Mouse (Mus musculus) ES-Bruce4 (cell line): ENCODE data around the gene Sox5. TPM values are rescaled to one million over a fixed set of nuclear protein-coding genes. Genes with fewer than 3 reads are reported as not detected.

ENCODE experiments used
- H3K27ac ChIP-seq: 2 replicates; pipeline ENCODE4 v1.5.1; 2012; ENCODE audit warnings: low read length, inconsistent platforms; ENCODE audit not compliant: insufficient read depth
- H3K27me3 ChIP-seq: 2 replicates; pipeline ENCODE4 v1.6.1; 2012; ENCODE audit warnings: mild to moderate bottlenecking, low read length, inconsistent platforms; ENCODE audit not compliant: control insufficient read depth, poor library complexity, insufficient read depth, severe bottlenecking
- H3K36me3 ChIP-seq: 2 replicates; pipeline ENCODE4 v1.6.1; 2012; ENCODE audit warnings: inconsistent platforms, mild to moderate bottlenecking, low read length, moderate library complexity; ENCODE audit not compliant: control insufficient read depth, poor library complexity, insufficient read depth, severe bottlenecking
- H3K4me1 ChIP-seq: one replicate; pipeline ENCODE4 v1.8.1; 2011; ENCODE audit warnings: low read length; ENCODE audit not compliant: control insufficient read depth, insufficient read depth
- H3K4me3 ChIP-seq: 2 replicates; pipeline ENCODE4 v1.5.1; 2011; ENCODE audit warnings: low read depth, mild to moderate bottlenecking, low read length
- H3K9ac ChIP-seq: 2 replicates; pipeline ENCODE4 v1.6.1; 2012; ENCODE audit warnings: low read depth, mild to moderate bottlenecking, inconsistent platforms; ENCODE audit not compliant: poor library complexity, severe bottlenecking
- H3K9me3 ChIP-seq: replicated peaks from 2 replicates; pipeline ENCODE4 v1.6.1; 2012; ENCODE audit warnings: mild to moderate bottlenecking, low read length, inconsistent platforms; ENCODE audit not compliant: control insufficient read depth, poor library complexity, insufficient read depth, severe bottlenecking
- CTCF ChIP-seq: IDR thresholded peaks from one replicate; pipeline ENCODE4 v1.8.1; 2011; ENCODE audit warnings: low read depth, low read length
- EP300 ChIP-seq: IDR thresholded peaks from 2 replicates; pipeline ENCODE4 v1.6.1; 2011; ENCODE audit warnings: low read depth, low read length; ENCODE audit not compliant: insufficient read depth
- POLR2A ChIP-seq: IDR thresholded peaks from one replicate; pipeline ENCODE4 v1.8.1; 2011; ENCODE audit warnings: low read length; ENCODE audit not compliant: insufficient read depth
- polyA plus RNA-seq: library from polyadenylated mRNA; stranded (reverse); fragments of >200 nt; gene quantifications from 2 replicates; pipeline ENCODE4 v1.2.4, GENCODE M21; 2011; ENCODE audit warnings: low read depth; ENCODE audit not compliant: missing spikeins, insufficient read depth, insufficient read length

Gene Sox5
- polyA plus RNA-seq, 1 experiment, result not detected

DNA sequence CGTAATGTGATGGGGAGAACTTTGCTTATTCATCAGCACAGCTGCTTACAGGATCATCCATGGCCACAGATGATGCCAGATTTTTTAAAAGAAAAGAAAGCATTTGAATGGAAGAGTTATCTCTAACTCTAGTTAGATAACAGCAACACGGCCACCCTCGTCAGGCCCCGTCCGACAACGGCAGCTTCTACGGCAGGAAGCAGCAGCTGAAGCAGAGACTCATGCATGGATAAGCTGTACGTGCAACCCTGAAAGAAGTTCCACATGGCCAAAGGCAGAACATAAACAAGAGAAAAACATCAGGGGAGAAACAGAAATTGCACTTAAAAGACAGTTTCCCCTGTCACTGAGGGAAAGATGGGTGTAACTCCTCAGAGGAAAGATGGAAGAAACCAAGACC is 94.1 kb downstream of the Sox5 start:
- Histone ChIP-seq H3K4me3 (no peak overlapping the region), H3K36me3 (no peaks in the 10 kb centered on the region), H3K4me1 (no peaks in the 10 kb centered on the region), H3K27me3 (no peaks in the 10 kb centered on the region), H3K27ac (no peak overlapping the region), H3K9ac (no peak overlapping the region), H3K9me3 (no peaks in the 10 kb centered on the region)
- no peak for TF ChIP-seq CTCF
- TF ChIP-seq POLR2A, result no peak
- no peak for TF ChIP-seq EP300

DNA sequence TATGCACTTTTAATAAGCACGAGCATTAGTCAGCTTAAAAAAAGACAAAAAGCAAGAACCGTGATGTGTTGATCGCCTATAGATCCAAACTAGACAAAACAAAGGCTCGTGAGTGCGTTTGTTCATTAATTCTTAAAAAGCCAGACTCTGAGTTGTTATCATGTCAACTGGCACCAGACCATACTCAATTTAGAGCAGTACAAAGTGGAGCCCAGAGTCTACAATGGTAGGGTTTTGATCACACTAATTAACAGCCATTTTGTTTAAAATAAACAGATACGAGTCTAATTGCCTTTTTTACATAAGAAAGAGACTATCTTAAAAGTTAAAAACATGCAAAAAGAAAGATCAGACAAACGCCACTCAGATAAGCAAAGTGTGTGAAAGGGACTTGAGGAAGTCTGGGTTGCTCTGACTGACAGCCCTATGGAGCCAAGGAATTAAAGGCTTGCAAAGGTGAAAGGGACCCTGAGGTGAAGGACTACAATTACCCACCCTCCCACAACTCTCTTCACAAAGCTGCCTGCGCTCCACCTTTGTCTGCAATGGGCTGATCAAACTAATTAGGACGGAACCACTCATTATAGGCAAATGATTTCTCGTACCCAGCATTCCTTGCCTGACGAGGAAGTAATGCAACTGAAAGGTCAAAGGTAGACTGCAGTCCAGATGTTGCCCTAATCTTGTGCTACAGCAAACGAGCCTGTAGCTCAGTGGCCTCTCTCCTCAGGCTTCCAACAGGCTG is 100.6 kb downstream of the Sox5 start:
- Histone ChIP-seq H3K27me3 (0 out of 2 replicates have a peak, but pooled peaks cover 2% of the 10 kb centered on the region), H3K4me3 (no peak overlapping the region), H3K4me1 (no peaks in the 10 kb centered on the region), H3K27ac (no peak overlapping the region), H3K9me3 (no peaks in the 10 kb centered on the region), H3K9ac (no peak overlapping the region), H3K36me3 (no peaks in the 10 kb centered on the region)
- TF ChIP-seq EP300 (no peak), CTCF (no peak), POLR2A (no peak)

DNA sequence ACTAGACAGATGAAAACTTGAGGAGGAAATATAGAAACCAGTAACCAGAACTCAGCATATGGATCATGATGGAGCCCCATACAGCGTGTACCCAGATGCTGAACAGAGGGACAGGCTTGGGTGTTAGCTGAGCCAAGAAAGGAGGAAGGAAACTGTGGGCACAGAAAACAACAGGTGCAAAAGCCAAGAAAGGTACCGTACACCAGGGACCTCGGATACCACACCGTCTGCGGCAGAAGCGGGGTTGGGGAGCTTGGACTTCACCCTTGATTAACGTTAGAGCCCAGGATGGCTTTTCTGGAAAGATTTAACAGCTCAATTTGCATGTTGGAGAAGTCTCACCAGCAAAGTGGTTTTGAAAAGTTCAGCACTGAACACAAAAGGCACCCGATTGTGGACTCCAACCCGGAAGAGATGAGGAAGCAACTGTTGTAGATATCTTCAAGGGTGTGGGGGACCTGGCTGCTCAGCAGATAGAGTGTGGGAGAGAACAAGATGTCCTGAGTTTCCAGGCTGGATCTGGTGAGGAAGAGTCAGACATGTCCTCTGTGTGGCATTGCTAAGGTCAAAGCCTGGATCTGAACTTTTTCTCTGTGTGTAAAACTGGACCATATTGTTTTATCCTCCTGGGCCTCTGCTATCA is 104.2 kb downstream of the Sox5 start:
- TF ChIP-seq POLR2A (no peak), CTCF (no peak), EP300 (no peak)
- Histone ChIP-seq H3K4me1 (no peaks in the 10 kb centered on the region), H3K36me3 (no peaks in the 10 kb centered on the region)

DNA sequence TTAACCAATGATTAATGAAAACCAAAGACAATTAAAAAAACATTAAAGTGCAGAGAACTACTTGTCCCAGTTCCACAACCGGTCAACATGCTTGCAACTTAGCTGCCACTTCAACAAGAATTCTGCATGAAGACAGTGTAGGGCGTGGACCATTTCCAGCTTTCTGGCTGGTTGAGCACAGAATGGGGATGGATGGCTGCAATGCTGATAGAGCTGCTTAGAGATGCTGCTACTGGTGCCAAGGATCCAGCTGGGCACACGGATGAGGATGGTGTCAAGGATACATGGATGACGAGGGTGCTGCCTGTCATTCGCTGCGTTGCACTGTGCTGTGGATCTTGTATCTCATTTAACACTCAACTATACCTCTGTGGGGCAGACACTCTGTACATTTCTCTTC is 106.7 kb downstream of the Sox5 start:
- TF ChIP-seq POLR2A (no peak), CTCF (no peak)
- H3K27me3 ChIP-seq, result 0 out of 2 replicates have a peak, but pooled peaks cover 2% of the 10 kb centered on the region
- H3K36me3 ChIP-seq, result no peaks in the 10 kb centered on the region
- no peak overlapping the region for H3K4me3 ChIP-seq
- no peak overlapping the region for H3K27ac ChIP-seq
- no peaks in the 10 kb centered on the region for H3K4me1 ChIP-seq
- H3K9me3 ChIP-seq, result no peaks in the 10 kb centered on the region
- H3K9ac ChIP-seq, result no peak overlapping the region

More for the DNA sequence above, 104.2 kb downstream of the Sox5 start:
- H3K27me3 ChIP-seq, result 0 out of 2 replicates have a peak, but pooled peaks cover 2% of the 10 kb centered on the region
- H3K27ac ChIP-seq, result no peak overlapping the region
- H3K4me3 ChIP-seq, result no peak overlapping the region
- H3K9ac ChIP-seq, result no peak overlapping the region
- no peaks in the 10 kb centered on the region for H3K9me3 ChIP-seq

DNA sequence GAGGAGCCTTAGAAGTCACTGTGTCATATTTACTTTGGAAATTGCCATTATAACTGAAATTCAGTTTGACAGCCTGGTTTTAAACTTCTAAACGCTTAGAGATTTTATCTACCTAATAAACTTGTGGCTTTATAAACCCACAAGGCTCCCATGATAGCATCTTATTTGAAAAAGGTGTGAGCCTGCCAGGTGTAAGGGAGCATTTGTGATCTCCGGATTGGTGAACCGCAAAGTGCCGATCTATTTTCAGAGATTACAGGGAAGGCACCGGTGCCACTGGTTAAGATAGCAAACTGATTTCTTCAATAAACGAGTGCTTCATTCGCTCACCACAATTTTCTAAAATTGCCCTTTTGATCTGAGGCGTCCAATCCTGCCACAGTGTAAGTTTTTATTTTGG is 107.9 kb downstream of the Sox5 start:
- Histone ChIP-seq H3K4me3 (no peak overlapping the region), H3K4me1 (no peaks in the 10 kb centered on the region), H3K27me3 (no peaks in the 10 kb centered on the region), H3K36me3 (no peaks in the 10 kb centered on the region), H3K9me3 (no peaks in the 10 kb centered on the region), H3K27ac (no peak overlapping the region), H3K9ac (no peak overlapping the region)
- TF ChIP-seq POLR2A (no peak), EP300 (no peak), CTCF (no peak)

DNA sequence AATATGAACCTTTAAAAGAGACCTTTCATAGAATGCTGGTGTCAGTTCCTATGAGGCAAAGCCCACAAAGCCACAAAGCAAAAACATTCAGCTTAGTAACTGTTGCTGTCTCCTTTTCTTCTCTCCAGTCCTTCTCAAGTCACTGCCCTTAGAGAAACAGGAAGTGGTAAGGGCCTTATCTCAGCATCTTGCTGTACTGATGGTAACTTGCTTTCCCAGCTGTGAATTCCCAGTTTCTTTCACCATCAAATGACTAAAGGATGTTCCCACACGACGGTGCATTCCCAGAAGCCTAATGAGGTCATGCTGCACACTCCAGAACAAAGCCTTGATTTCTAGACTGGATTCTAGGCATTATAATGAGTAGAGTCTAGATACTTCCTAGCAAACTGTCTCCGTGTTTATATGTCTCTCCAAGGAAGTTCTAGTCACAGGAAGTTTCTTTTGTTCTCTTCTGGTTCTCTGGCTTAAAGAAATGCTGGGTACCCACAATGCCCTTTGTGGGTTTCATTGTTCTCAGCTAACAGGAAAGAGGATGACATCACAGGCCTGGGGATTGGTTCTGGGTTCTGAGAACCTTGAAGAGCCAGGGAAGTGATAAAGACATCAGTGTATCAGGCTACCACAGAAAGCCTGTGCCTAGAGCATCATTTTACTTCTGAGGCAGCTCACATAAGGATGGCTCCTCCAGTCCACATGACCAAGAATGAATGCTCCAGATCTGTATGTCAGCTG is 111.2 kb downstream of the Sox5 start:
- Histone ChIP-seq H3K4me1 (no peaks in the 10 kb centered on the region), H3K36me3 (no peaks in the 10 kb centered on the region), H3K9ac (no peak overlapping the region), H3K9me3 (no peaks in the 10 kb centered on the region; the same call in 1 of the 2 replicates), H3K4me3 (no peak overlapping the region), H3K27me3 (no peaks in the 10 kb centered on the region), H3K27ac (no peak overlapping the region)
- no peak for TF ChIP-seq POLR2A
- no peak for TF ChIP-seq CTCF
- TF ChIP-seq EP300, result no peak
